Mouse (Mus musculus): ENCODE data around the gene Tmem81. TPM values are rescaled to one million over a fixed set of nuclear protein-coding genes. Genes with fewer than 3 reads are reported as not detected.

Gene Tmem81
- polyA plus RNA-seq, 1 experiment: 3.1 TPM

DNA sequence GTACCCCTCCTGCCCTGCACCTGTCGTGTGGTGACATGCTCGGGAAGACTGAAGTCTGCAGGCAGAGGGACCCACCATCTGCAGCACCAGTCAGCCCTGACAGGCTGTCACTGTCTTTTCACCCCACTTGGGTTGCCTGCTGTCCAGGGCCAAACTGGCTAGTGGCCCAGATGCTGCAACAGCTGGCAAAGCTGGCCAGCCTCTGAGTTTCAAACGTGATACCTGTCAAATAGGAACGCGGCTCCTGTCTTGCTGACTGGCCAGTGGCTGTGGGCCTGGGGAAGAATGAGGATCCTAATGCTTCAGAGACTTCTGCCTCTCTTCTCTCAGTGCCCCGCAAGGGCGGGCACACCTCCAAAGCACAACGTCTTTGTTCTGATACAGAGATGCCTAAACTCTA, 37.8 kb downstream of the Tmem81 start:
- TF ChIP-seq CTCF (IDR thresholded peaks at IDR 0.05; ENCODE audit: extremely low read depth, insufficient read depth, insufficient read length, insufficient replicate concordance) (no peak), POLR2A (IDR thresholded peaks at IDR 0.05; ENCODE audit: low read depth, low read length) (no peak)
- Histone ChIP-seq H3K27me3 (ENCODE audit: control insufficient read depth, insufficient read depth, low read length) (peaks cover 9% of the 10 kb centered on the region), H3K4me1 (ENCODE audit: control insufficient read depth, insufficient read depth, insufficient read length) (peaks cover 5% of the 10 kb centered on the region), H3K27ac (ENCODE audit: insufficient read depth, low read length) (no peak overlapping the region), H3K4me3 (ENCODE audit: extremely low read depth, insufficient read depth, insufficient read length) (no peak overlapping the region), H3K36me3 (ENCODE audit: control insufficient read depth, insufficient read depth, low read length) (no peaks in the 10 kb centered on the region)
- 74% methylated on average over 8 of the region's 8 CpGs for WGBS
- DNase-seq (ENCODE audit: low read depth in 1 of 2, low spot score in 2 of 2): no peak

DNA sequence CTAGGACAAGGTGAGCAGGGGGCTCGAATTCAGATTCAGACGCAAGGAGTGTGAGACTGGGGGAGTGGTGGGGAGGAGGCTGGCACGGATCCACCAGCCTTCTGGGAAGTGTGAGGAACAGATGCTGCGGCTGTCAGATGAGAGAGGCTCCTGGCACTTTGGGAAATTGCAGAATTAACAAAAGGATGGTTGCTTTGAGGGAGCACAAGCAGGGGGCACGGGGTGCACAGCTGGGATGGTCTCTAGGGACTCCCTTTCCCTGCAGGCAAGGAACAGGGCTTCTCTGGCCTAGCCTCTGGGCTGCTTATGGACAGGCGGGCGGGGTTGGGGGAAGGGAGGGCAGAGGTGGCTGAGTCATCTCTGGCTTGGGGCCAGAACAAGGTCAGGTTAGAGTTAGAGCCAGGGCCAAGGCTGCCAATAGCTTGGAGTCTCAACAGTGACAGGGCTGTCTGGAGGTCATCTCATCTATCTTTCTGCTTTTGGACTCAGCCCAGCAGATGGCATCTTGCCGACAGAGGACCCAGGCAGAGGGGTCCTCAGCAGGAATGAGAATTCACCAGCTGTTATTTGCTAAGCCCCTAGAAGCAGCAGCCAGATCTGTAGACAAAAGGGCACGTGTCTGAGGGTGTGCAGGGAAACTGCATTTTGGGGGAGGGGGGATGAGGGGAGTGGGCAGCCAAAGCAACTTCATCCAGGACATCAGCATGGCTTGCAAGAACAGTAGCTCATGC, 52.0 kb downstream of the Tmem81 start:
- TF ChIP-seq CTCF (IDR thresholded peaks at IDR 0.05; ENCODE audit: extremely low read depth, insufficient read depth, insufficient read length, insufficient replicate concordance) (no peak), POLR2A (IDR thresholded peaks at IDR 0.05; ENCODE audit: low read depth, low read length) (no peak)
- WGBS: 41% methylated on average over 9 of the region's 9 CpGs
- Histone ChIP-seq H3K27me3 (ENCODE audit: control insufficient read depth, insufficient read depth, low read length) (no peaks in the 10 kb centered on the region), H3K4me3 (ENCODE audit: extremely low read depth, insufficient read depth, insufficient read length) (no peak overlapping the region), H3K36me3 (ENCODE audit: control insufficient read depth, insufficient read depth, low read length) (no peaks in the 10 kb centered on the region), H3K4me1 (ENCODE audit: control insufficient read depth, insufficient read depth, insufficient read length) (no peaks in the 10 kb centered on the region), H3K27ac (ENCODE audit: insufficient read depth, low read length) (no peak overlapping the region)
- DNase-seq (ENCODE audit: low read depth in 1 of 2, low spot score in 2 of 2): no peak

Other genes with a start within 250 kb of the Tmem81 start
- gene Klhdc8a, start 207.6 kb upstream of the Tmem81 start, polyA plus RNA-seq (2012; rRNA removed): 0.59 and 0.68 TPM in 2 replicates
- 17.4 and 25.5 TPM in 2 replicates for gene Nuak2, start 190.1 kb upstream of the Tmem81 start, polyA plus RNA-seq (2012; rRNA removed)
- gene Tmcc2, start 114.9 kb upstream of the Tmem81 start, polyA plus RNA-seq (2012; rRNA removed): 116 and 244 TPM in 2 replicates
- 4.6 and 5.3 TPM in 2 replicates for gene Dstyk, start 88.7 kb upstream of the Tmem81 start, polyA plus RNA-seq (2012; rRNA removed)
- 10.7 and 12.1 TPM in 2 replicates for gene Rbbp5, start 28.9 kb upstream of the Tmem81 start, polyA plus RNA-seq (2012; rRNA removed)
- gene Cntn2, start 37.0 kb downstream of the Tmem81 start, polyA plus RNA-seq (2012; rRNA removed): 0.73 TPM in 1 of 2 replicates, not detected in the other
- 7.0 and 7.6 TPM in 2 replicates for gene Nfasc, start 235.6 kb downstream of the Tmem81 start, polyA plus RNA-seq (2012; rRNA removed)